Mouse (Mus musculus) stomach, embryonic 15.5 days (tissue): Measurements from ENCODE around the gene Tpcn1. TPM values are rescaled to one million over a fixed set of nuclear protein-coding genes. Genes with fewer than 3 reads are reported as not detected.
A peak's percentile ranks its signal among the peaks of the same experiment; 100 is the strongest.

Experiments
- ATAC-seq: fragments of 200-750 bp; cut with Nextera tagmentation; 2 replicates; pipeline ENCODE4 v1.8.0; 2017; ENCODE audit warnings: low read depth, moderate number of reproducible peaks, moderate TSS enrichment; ENCODE audit not compliant: insufficient read depth, low FRiP score
- H3K27ac ChIP-seq: fragments of 300-500 bp; sonication (generic); 2 replicates; pipeline ENCODE4 v1.5.1; 2015; ENCODE audit warnings: mild to moderate bottlenecking, inconsistent platforms
- H3K27me3 ChIP-seq: fragments of 300-500 bp; sonication (generic); replicated peaks from 2 replicates; pipeline ENCODE4 v1.6.1; 2015; ENCODE audit warnings: inconsistent platforms
- H3K36me3 ChIP-seq: fragments of 300-500 bp; sonication (generic); 2 replicates; pipeline ENCODE4 v1.6.1; 2015; ENCODE audit warnings: inconsistent platforms
- H3K4me1 ChIP-seq: fragments of 300-500 bp; sonication (generic); 2 replicates; pipeline ENCODE4 v1.6.1; 2015; ENCODE audit warnings: inconsistent platforms
- H3K4me2 ChIP-seq: fragments of 300-500 bp; sonication (generic); 2 replicates; pipeline ENCODE4 v1.6.1; 2015; ENCODE audit warnings: mild to moderate bottlenecking, inconsistent platforms
- H3K4me3 ChIP-seq: fragments of 300-500 bp; sonication (generic); replicated peaks from 2 replicates; pipeline ENCODE4 v1.5.1; 2015; ENCODE audit warnings: inconsistent platforms
- H3K9ac ChIP-seq: fragments of 300-500 bp; sonication (generic); 2 replicates; pipeline ENCODE4 v1.6.1; 2015; ENCODE audit warnings: inconsistent platforms
- H3K9me3 ChIP-seq: fragments of 300-500 bp; sonication (generic); 2 replicates; pipeline ENCODE4 v1.6.1; 2016; ENCODE audit warnings: inconsistent platforms
- WGBS: fragments of 180-500 bp; shearing (Covaris S2); methylation state at CpG from one replicate; pipeline ENCODE4 v1.1.7; 2015; 5-methylcytosine and 5-hydroxymethylcytosine counted together
- polyA plus RNA-seq: library from polyadenylated mRNA; unstranded; fragments of >200 nt; fragmentation: Nextera tagmentation; extraction: Ambion mirVana; gene quantifications from 2 replicates; pipeline ENCODE4 v1.2.1, GENCODE M21; 2015

The Tpcn1 gene
- polyA plus RNA-seq, 1 experiment from 2014 or later = 25.7 TPM

- H3K27me3 ChIP-seq = no peaks in the 10 kb centered on the region
- ATAC-seq = no peak
- peaks cover 10% of the 10 kb centered on the region for H3K4me1 ChIP-seq
- 68% methylated on average over 25 of the region's 25 CpGs for WGBS
- no peak overlapping the region for H3K9ac ChIP-seq
- H3K9me3 ChIP-seq = no peaks in the 10 kb centered on the region
- no peak overlapping the region for H3K4me3 ChIP-seq
- no peak overlapping the region for H3K4me2 ChIP-seq
- H3K36me3 ChIP-seq = peaks cover 10% of the 10 kb centered on the region; the same call in 1 of the 2 replicates
- no peak overlapping the region for H3K27ac ChIP-seq
Observed at GRCm38 (mm10) chr5:120606590-120607200, 18.2 kb upstream of the Tpcn1 start.

DNA sequence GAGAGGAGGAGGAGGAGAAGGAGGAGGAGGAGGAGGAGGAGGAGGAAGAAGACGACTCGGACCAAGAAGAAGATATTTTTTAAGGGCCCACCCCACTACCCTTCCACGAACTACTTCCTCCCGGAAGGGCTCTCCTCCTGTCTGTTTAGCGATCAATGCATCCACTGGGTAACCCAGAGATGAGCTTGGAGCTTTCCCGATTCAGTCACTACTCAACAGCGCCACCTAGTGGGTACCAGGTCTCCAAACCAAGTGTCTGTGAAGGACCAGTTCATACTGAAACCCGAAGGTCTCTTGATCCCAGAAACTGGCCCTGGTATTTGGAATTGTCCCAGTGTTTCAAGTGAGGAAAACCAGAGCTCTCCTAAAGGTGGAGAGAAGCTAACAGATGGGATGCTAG is 17.2 kb upstream of the Tpcn1 start:
- ATAC-seq = peak; percentile 59; the same call in 1 of the 2 replicates
- H3K4me2 ChIP-seq = peak overlapping the region; percentile 71
- H3K9ac ChIP-seq = no peak overlapping the region
- H3K4me1 ChIP-seq = peaks cover 4% of the 10 kb centered on the region; the same call in 1 of the 2 replicates
- no peak overlapping the region for H3K27ac ChIP-seq
- under 1% methylated on average over 8 of the region's 8 CpGs for WGBS
- peaks cover 10% of the 10 kb centered on the region; the same call in 1 of the 2 replicates for H3K36me3 ChIP-seq
- H3K9me3 ChIP-seq = no peaks in the 10 kb centered on the region
- H3K4me3 ChIP-seq = peak overlapping the region; percentile 35
- no peaks in the 10 kb centered on the region for H3K27me3 ChIP-seq

- H3K4me3 ChIP-seq = peak overlapping the region; percentile 35
- peaks cover 10% of the 10 kb centered on the region; the same call in 1 of the 2 replicates for H3K36me3 ChIP-seq
- peak overlapping the region; percentile 11; the same call in 1 of the 2 replicates for H3K27ac ChIP-seq
- H3K27me3 ChIP-seq = no peaks in the 10 kb centered on the region
- H3K9me3 ChIP-seq = no peaks in the 10 kb centered on the region
- peak; percentile 26; the same call in 1 of the 2 replicates for ATAC-seq
- H3K4me1 ChIP-seq = peaks cover 4% of the 10 kb centered on the region; the same call in 1 of the 2 replicates
- H3K4me2 ChIP-seq = peak overlapping the region; percentile 71
- 0% methylated on average over 10 of the region's 10 CpGs for WGBS
- 0 out of 2 replicates have a peak overlapping the region, but pooled peaks have one; percentile 4 for H3K9ac ChIP-seq
Observed at GRCm38 (mm10) chr5:120605241-120605661, 16.8 kb upstream of the Tpcn1 start.

DNA sequence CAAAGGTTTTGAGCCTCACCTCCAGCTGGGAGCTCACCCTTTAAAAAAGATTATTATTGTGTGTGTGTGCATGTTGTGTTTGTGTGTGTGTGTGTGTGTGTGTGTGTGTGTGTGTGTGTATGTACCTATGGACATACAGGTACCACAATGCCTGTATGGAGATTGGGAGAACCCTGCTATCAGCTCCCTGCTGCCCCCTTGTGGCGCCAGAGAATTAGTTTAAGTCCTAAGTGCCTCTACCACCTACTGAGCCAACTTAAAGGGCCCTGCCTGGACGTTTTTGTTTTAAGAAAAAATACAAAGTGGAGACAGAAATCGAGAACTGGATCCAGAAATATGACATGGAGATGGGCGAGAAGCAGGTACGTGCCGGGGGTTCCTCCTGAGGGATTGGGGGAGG is 16.4 kb upstream of the Tpcn1 start:
- Histone ChIP-seq H3K27me3 (no peaks in the 10 kb centered on the region), H3K4me1 (peaks cover 4% of the 10 kb centered on the region; the same call in 1 of the 2 replicates), H3K4me2 (peak overlapping the region; percentile 71), H3K4me3 (peak overlapping the region; percentile 35), H3K36me3 (peaks cover 10% of the 10 kb centered on the region; the same call in 1 of the 2 replicates), H3K9ac (no peak overlapping the region), H3K9me3 (no peaks in the 10 kb centered on the region), H3K27ac (peak overlapping the region; percentile 11; the same call in 1 of the 2 replicates)
- 1% methylated on average over 6 of the region's 6 CpGs for WGBS
- ATAC-seq = no peak

- Histone ChIP-seq H3K9me3 (no peaks in the 10 kb centered on the region), H3K27me3 (no peaks in the 10 kb centered on the region), H3K36me3 (peaks cover 6% of the 10 kb centered on the region; the same call in 1 of the 2 replicates), H3K9ac (no peak overlapping the region), H3K4me2 (no peak overlapping the region), H3K4me1 (peaks cover 4% of the 10 kb centered on the region; the same call in 1 of the 2 replicates), H3K4me3 (no peak overlapping the region), H3K27ac (no peak overlapping the region)
- no peak for ATAC-seq
- WGBS = 75% methylated on average over 7 of the region's 7 CpGs
Observed at GRCm38 (mm10) chr5:120603515-120603914, 15.0 kb upstream of the Tpcn1 start.

GRCm38 (mm10) chr5:120602210-120602609 is 13.7 kb upstream of the Tpcn1 start:
- no peak overlapping the region for H3K27ac ChIP-seq
- H3K4me2 ChIP-seq = no peak overlapping the region
- no peaks in the 10 kb centered on the region for H3K27me3 ChIP-seq
- H3K36me3 ChIP-seq = no peaks in the 10 kb centered on the region
- no peaks in the 10 kb centered on the region for H3K9me3 ChIP-seq
- ATAC-seq = no peak
- no peak overlapping the region for H3K9ac ChIP-seq
- H3K4me3 ChIP-seq = no peak overlapping the region
- WGBS = 90% methylated on average over 12 of the region's 12 CpGs
- peaks cover 4% of the 10 kb centered on the region; the same call in 1 of the 2 replicates for H3K4me1 ChIP-seq

GRCm38 (mm10) chr5:120600946-120601668 is 12.6 kb upstream of the Tpcn1 start:
- WGBS = 50% methylated on average over 11 of the region's 11 CpGs
- Histone ChIP-seq H3K36me3 (no peaks in the 10 kb centered on the region), H3K4me2 (no peak overlapping the region), H3K9ac (no peak overlapping the region), H3K4me3 (no peak overlapping the region), H3K4me1 (peaks cover 4% of the 10 kb centered on the region; the same call in 1 of the 2 replicates), H3K27ac (no peak overlapping the region), H3K27me3 (no peaks in the 10 kb centered on the region), H3K9me3 (no peaks in the 10 kb centered on the region)
- ATAC-seq = no peak

DNA sequence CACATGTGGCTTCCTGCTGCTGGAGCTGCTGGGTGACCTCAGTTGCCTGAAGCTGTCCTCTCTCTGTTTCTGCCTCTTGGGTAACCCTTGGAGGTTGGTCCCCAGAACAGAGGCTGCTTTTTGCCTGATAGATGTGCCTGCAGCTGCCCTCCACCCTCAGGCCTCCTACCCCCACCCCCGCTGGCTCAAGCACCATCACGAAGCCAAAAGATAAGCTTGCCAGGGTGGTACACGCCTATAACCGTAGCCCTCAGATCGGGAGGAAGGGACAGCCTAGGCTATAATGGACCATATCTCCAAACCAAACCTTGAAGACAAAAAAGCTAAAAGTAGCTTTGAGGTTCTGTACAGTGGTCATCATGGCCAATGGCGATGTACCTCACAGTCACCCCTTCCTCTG is 11.2 kb upstream of the Tpcn1 start:
- WGBS = 82% methylated on average over 6 of the region's 6 CpGs
- Histone ChIP-seq H3K9me3 (no peaks in the 10 kb centered on the region), H3K4me2 (no peak overlapping the region), H3K27me3 (no peaks in the 10 kb centered on the region), H3K9ac (no peak overlapping the region), H3K4me3 (no peak overlapping the region), H3K27ac (no peak overlapping the region), H3K4me1 (no peaks in the 10 kb centered on the region), H3K36me3 (no peaks in the 10 kb centered on the region)
- peak; percentile 69; the same call in 1 of the 2 replicates for ATAC-seq

GRCm38 (mm10) chr5:120594485-120594884 is 6.0 kb upstream of the Tpcn1 start:
- no peaks in the 10 kb centered on the region for H3K27me3 ChIP-seq
- H3K9ac ChIP-seq = no peak overlapping the region
- H3K36me3 ChIP-seq = no peaks in the 10 kb centered on the region
- H3K4me1 ChIP-seq = no peaks in the 10 kb centered on the region
- H3K27ac ChIP-seq = no peak overlapping the region
- 86% methylated on average over 6 of the region's 6 CpGs for WGBS
- H3K4me3 ChIP-seq = no peak overlapping the region
- no peak for ATAC-seq
- H3K9me3 ChIP-seq = no peaks in the 10 kb centered on the region
- no peak overlapping the region for H3K4me2 ChIP-seq

DNA sequence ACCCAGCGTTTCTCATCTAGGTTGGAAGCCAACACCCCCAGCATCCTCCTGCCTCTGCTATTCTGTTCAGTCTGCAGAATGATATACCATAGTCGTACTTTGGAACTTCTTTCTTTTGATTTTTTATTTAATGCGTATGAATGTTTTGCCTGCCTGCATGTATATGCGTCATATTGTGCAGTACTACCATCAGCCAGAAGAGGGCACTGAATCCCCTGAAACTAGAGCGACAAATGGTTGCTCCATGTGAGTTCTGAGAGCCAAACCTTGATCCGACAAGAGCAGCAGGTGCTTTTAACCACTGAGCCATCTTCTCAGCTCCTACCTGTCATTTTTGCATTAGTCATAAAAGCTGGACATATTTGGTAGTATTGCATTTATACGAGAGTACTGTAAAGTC is 3.7 kb upstream of the Tpcn1 start:
- 62% methylated on average over 7 of the region's 7 CpGs for WGBS
- Histone ChIP-seq H3K4me2 (no peak overlapping the region), H3K27ac (no peak overlapping the region), H3K4me3 (no peak overlapping the region), H3K9me3 (no peaks in the 10 kb centered on the region), H3K27me3 (no peaks in the 10 kb centered on the region), H3K9ac (no peak overlapping the region), H3K4me1 (peaks cover 12% of the 10 kb centered on the region), H3K36me3 (no peaks in the 10 kb centered on the region)
- ATAC-seq = no peak

- H3K36me3 ChIP-seq = no peaks in the 10 kb centered on the region
- H3K27ac ChIP-seq = no peak overlapping the region
- no peak overlapping the region for H3K9ac ChIP-seq
- H3K27me3 ChIP-seq = no peaks in the 10 kb centered on the region
- H3K4me2 ChIP-seq = no peak overlapping the region
- H3K4me3 ChIP-seq = no peak overlapping the region
- H3K4me1 ChIP-seq = peaks cover 22% of the 10 kb centered on the region
- no peak for ATAC-seq
- H3K9me3 ChIP-seq = no peaks in the 10 kb centered on the region
- 71% methylated on average over 16 of the region's 16 CpGs for WGBS
Observed at GRCm38 (mm10) chr5:120590356-120591010, 2.0 kb upstream of the Tpcn1 start.
